Mouse (Mus musculus): ENCODE data around the gene Thop1.
"Not testable (repeated sequence)": the region's sequence is repeated elsewhere in the genome, so short reads cannot be mapped to it uniquely, and the experiment has no call there.

Thop1 gene

DNA sequence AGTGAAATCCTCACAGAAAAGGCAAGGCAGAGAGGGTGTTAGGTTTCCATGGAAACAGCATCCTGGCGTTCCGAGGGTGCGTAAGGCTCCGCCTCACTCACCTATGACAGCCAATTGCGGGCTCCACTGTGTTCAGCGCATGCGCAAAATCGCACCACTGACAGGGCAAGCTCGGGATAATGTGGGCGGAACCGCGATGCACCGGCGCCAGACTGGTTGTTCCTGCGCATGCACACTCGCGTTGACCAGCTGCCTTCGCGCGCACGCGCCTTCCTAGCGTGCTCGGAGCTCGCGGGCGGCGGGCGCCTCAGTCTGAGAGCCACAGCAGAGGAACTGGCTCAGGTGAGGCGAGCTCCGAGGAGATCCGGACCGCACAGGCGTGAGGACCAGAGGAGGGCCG is at the start of gene Thop1:
Thop1 (plus strand) TSS at position 200 of the 400 bp plus-strand sequence.
- peak; percentile 98 for DNase-seq

DNA sequence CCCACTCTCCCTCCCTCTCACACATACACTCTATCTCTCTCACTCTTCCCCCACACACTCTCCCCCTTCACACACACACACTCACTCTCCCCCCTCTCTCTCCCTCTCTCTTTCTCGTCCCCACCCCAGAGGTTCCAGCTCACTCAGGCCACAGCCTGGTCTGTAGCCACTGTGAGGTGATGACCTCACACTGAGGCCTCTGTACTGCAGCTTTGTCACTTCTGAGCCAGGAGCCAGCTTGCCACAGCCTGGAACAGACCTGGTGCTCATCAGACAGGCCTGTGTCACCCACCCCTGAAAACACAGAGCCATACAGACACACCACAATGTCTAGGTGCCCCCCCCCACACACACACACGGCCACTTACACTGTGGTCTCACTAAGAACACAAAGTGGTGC is 49.6 kb upstream of the Thop1 start:
- no peak for DNase-seq

DNA sequence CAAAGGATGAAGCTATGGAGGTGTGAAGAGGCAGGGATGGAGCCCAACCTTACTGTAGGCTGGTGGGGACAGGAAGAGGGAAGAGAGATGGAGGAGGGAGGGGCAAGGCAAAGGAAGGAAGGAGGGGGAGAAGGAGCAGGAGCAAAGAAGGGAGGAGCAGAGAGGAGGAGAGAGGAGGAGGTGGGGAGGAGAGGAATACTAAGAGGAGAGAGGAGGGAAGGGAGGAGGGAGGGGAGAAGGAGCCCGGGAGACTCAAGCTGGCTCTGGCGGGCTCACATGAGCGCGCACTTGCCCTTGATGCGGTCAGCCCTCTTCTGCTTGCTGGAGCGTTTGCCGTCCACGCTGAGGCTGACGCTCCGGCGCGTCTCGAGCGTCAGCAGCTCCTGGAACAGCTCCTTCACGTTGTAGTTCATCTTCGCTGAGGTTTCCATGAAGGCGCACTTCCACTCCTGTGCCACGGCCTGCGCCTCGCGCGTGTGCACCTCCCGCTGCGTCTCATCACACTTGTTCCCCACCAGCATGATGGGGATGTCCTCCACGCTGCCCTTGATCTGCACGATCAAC is 48.2 kb upstream of the Thop1 start:
- DNase-seq, result no peak

GRCm38 (mm10) chr10:81022744-81023143 is 47.1 kb upstream of the Thop1 start:
- DNase-seq, result no peak

DNA sequence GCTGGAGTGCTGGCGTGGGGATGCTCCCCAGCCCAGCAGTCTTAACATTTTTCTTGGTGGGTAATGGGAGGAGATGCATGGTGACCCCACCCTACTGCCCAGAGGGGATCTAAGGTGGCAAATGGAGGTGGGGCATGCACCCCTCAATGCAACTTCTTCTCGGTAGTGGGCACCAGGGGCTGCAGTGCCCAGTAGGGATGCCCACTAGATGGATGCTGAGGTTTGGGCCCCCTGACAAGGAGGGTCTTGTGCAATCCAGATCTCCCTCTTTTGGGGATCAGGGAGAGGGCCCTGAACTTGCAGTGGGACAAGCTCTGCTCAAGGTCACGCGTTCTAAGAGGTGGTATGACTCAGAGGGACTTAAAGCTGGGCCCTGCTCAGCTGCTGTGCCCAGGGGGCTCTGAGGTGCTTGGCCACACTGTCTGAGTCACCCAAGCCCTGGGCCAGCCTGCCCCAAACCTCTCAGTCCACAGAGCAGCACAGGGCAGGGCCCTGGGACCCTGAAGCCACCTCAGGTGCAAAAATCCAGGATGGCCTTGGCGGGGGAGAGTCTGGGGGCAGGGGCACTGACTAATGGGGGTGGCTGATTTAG is 45.4 kb upstream of the Thop1 start:
- no peak for DNase-seq

- no peak for DNase-seq
These were observed 44.7 kb upstream of the Thop1 start for GRCm38 (mm10) chr10:81025047-81025621.

DNA sequence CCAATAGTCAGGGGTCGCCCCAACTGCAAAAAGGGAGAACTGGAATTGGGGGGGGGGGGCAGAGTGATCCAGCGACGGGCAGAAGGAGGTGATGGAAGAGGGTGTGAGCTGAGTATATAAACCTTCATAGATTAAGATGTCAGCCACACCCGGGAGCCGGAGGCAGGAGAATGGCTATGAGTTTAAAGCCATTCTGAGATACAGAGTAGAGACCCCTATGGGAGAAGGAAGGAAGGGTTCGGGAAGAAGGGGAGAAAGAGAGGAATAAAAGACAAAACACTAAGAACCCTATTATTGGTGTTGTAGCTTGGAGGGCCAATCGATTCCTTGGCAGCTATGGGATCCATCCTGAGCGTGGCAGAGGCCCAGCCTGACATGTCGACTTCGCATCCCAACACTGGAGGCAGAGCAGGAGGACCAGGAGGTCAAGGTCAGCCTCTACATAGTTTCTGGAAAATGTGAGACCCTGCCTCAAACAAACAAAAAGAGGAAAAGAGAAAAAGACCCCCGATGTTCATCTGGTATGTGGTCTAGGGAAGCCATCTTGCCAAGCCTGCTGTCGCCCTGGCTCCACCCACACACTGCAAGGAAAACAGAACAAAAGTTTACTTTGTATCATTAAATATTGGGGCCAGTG is 44.1 kb upstream of the Thop1 start, which contains the start of gene Diras1:
Diras1 (minus strand) TSS at position 24 of the 637 bp plus-strand sequence.
- DNase-seq, result no peak

DNA sequence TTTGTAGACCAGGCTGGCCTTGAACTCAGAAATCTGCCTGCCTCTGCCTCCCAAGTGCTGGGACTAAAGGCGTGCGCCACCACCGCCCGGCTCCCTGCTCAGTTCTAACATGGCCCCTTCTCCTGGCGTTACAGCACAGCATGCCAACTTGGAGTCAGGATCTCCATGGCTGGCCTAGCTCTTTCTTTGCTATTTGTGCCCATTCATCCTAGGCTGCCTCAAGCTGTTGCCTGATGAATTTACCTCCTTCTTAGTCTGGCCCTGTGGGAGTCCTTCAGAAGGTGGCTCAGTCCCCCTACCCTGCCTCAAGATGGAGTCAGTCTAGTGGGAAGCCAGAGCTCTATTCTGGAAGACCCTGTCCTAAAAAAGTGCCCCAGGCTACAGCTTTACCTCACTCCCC is 43.0 kb upstream of the Thop1 start:
- no peak for DNase-seq

DNA sequence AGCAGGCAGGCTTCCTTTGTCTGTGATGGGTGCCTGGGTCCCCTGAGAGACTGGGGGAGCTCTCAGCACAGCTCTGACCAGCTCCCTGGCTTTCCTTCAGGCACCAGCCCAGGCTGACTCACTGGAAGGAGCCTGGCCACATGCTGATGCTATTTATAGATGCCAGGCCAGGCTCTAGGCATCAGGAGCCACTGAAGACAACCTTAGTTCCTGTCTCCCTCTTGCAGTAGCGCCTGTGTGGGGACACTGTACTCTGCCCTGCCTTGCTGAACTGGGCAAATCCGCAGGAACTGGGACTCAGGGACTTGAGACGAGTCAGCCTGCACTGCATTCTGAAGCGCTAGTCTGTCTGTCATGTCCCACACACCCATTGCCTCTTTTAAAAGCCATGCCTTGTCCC is 42.5 kb upstream of the Thop1 start:
- no peak for DNase-seq

DNA sequence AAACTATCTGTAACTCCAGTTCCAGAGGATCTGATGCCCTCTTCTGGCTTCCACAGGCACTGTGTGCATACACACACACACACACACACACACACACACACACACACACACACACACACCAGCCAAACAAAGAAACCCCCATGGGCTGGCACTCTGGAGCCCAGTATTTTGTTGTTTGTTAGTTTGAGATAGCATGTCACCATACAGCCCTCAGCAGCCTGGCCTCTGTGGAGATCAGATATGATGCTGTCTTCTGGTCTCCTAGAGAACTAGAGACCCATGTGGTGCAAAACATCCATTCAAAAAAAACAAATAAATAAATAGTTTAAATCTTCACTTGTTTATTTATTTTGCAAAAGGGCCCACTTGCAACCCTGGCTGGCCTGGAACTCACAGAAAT is 41.6 kb upstream of the Thop1 start:
- no peak for DNase-seq

DNA sequence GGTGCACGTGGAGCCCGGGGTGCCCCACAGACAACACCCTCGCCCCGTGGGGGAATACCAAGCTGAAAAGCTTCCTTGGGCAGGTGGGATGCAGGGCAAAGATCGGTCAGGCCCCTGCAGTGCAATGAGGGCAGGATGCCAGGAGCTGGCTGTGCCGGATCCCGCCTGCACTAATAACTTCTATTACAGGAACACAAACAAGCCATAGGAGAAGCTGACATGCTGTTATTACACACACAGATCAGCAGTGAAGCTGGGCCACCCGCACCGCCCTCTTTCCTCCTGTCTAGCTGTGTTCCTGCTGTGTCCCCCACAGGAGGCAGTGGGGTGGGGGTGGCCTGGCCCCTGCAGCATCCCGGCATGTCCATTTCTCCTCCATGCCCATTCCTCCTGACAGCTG is 40.8 kb upstream of the Thop1 start:
- DNase-seq, result no peak

GRCm38 (mm10) chr10:81033586-81033985 is 36.2 kb upstream of the Thop1 start:
- DNase-seq, result no peak

GRCm38 (mm10) chr10:81036251-81036650 is 33.6 kb upstream of the Thop1 start:
- DNase-seq, result no peak

- peak; percentile 100 for DNase-seq
These were observed 32.8 kb upstream of the Thop1 start, which contains the start of gene Slc39a3 for GRCm38 (mm10) chr10:81036988-81037580. Gene Slc39a3 (minus strand): TSS chr10:81037426.

GRCm38 (mm10) chr10:81041458-81042175 is 28.2 kb upstream of the Thop1 start:
- DNase-seq, result peak; percentile 76

GRCm38 (mm10) chr10:81045246-81045645 is 24.6 kb upstream of the Thop1 start:
- DNase-seq, result not testable (repeated sequence)

GRCm38 (mm10) chr10:81050645-81051044 is 19.2 kb upstream of the Thop1 start:
- DNase-seq, result no peak

GRCm38 (mm10) chr10:81051133-81051532 is 18.7 kb upstream of the Thop1 start:
- no peak for DNase-seq

GRCm38 (mm10) chr10:81052577-81052976 is 17.3 kb upstream of the Thop1 start:
- DNase-seq, result no peak

GRCm38 (mm10) chr10:81055169-81055568 is 14.7 kb upstream of the Thop1 start:
- no peak for DNase-seq

DNA sequence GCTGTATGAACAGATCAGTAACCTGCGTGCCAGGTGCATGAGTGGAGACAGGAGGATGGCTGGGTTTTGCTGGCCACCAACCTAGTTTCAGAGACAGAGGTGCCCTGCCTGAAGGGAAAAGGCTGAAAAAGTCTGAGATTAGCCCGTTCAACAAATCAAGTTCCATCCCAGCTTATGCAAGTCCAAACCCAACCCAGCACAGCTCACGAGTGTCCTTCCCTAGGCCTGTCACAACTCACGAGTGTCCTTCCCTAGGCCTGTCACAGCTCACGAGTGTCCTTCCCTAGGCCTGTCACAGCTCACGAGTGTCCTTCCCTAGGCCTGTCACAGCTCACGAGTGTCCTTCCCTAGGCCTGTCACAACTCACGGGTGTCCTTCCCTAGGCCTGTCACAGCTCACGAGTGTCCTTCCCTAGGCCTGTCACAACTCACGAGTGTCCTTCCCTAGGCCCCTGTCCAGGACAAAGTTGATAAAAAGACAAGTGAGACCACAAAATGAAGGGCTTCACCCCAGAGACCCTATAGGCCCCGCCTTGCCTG is 14.0 kb upstream of the Thop1 start:
- not testable (repeated sequence) for DNase-seq

DNA sequence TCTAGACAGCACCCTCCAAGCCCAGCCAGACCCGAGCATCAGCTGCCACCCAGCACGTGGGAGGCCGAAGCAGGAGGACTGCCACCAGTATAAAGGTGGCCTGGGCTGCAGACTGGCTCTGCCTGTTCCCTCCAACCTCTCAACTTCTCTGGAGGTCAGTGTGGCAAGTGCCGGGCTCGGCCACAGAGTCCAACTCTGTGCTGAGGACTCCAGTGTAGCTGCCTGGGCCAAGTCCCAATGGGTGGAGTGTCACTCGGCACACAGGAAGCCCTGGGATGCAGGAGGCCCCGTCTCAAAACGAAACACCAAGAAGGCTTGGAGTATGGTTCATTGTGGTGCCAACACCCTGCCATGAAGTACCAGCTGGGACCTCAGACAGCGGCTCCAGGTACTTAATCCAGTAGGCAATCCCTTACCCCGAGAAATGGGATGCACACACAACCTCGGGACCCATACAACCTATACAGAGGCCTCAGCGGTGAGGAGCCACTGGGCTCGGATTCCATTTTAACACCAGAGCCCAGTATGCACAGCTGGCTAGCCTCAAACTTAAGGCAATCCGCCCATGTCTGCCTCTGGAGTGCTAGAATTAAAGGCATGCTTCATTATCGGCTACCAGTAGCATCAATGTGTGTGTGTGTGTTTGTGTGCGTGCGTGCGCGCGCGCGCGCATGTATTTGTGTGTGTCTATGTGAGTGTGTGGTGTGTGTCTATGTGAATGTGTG is 12.3 kb upstream of the Thop1 start:
- DNase-seq, result no peak
